Mouse (Mus musculus): ENCODE results near the gene Cdh13.

The Cdh13 gene

GRCm38 (mm10) chr8:119112861-119113260, 829.3 kb downstream of the Cdh13 start:
- DNase-seq: no peak

GRCm38 (mm10) chr8:119121236-119121635, 837.7 kb downstream of the Cdh13 start:
- no peak for DNase-seq

- no peak for DNase-seq
Measured at GRCm38 (mm10) chr8:119127841-119128240, 844.3 kb downstream of the Cdh13 start.

- no peak for DNase-seq
Measured at GRCm38 (mm10) chr8:119128266-119128665, 844.7 kb downstream of the Cdh13 start.

- DNase-seq: no peak
Measured at GRCm38 (mm10) chr8:119156454-119156921, 873.0 kb downstream of the Cdh13 start.

GRCm38 (mm10) chr8:119158628-119159027, 875.1 kb downstream of the Cdh13 start:
- DNase-seq: no peak

- no peak for DNase-seq
Measured at GRCm38 (mm10) chr8:119159794-119160193, 876.3 kb downstream of the Cdh13 start.

- peak; percentile 62 for DNase-seq
Measured at GRCm38 (mm10) chr8:119164076-119164475, 880.5 kb downstream of the Cdh13 start.

GRCm38 (mm10) chr8:119177226-119177935, 893.8 kb downstream of the Cdh13 start:
- no peak for DNase-seq

- no peak for DNase-seq
Measured at GRCm38 (mm10) chr8:119180626-119181025, 897.1 kb downstream of the Cdh13 start.

- peak; percentile 30 for DNase-seq
Measured at GRCm38 (mm10) chr8:119195695-119196094, 912.2 kb downstream of the Cdh13 start.

- DNase-seq: peak; percentile 9
Measured at GRCm38 (mm10) chr8:119196486-119197150, 913.1 kb downstream of the Cdh13 start.

GRCm38 (mm10) chr8:119208567-119208966, 925.0 kb downstream of the Cdh13 start:
- no peak for DNase-seq

- DNase-seq: peak; percentile 51
Measured at GRCm38 (mm10) chr8:119224547-119224946, 941.0 kb downstream of the Cdh13 start.

- DNase-seq: no peak
Measured at GRCm38 (mm10) chr8:119245181-119245580, 961.6 kb downstream of the Cdh13 start.

- no peak for DNase-seq
Measured at GRCm38 (mm10) chr8:119245641-119246040, 962.1 kb downstream of the Cdh13 start.

GRCm38 (mm10) chr8:119254358-119254757, 970.8 kb downstream of the Cdh13 start:
- no peak for DNase-seq

- peak; percentile 77 for DNase-seq
Measured at GRCm38 (mm10) chr8:119258642-119259041, 975.1 kb downstream of the Cdh13 start.

GRCm38 (mm10) chr8:119263750-119264149, 980.2 kb downstream of the Cdh13 start:
- DNase-seq: no peak

GRCm38 (mm10) chr8:119266304-119266703, 982.8 kb downstream of the Cdh13 start:
- no peak for DNase-seq

- DNase-seq: no peak
Measured at GRCm38 (mm10) chr8:119269576-119269975, 986.0 kb downstream of the Cdh13 start.

GRCm38 (mm10) chr8:119270371-119270770, 986.8 kb downstream of the Cdh13 start:
- no peak for DNase-seq

GRCm38 (mm10) chr8:119272891-119273290, 989.4 kb downstream of the Cdh13 start:
- no peak for DNase-seq

GRCm38 (mm10) chr8:119275442-119275841, 991.9 kb downstream of the Cdh13 start:
- DNase-seq: no peak
